Mouse (Mus musculus) liver, adult 2 months (tissue): ENCODE results near the gene Ireb2.

Source experiments
- CTCF ChIP-seq: fragments of 200-500 bp; IDR thresholded peaks from 2 replicates; pipeline ENCODE4 v1.5.1; 2011; ENCODE audit warnings: low read depth, low read length, control low read depth
- POLR2A ChIP-seq: fragments of 200-500 bp; IDR thresholded peaks from 2 replicates; pipeline ENCODE4 v1.6.1; 2011; ENCODE audit warnings: low read length, control low read depth; ENCODE audit not compliant: insufficient read depth; ENCODE audit errors: extremely low read depth

- TF ChIP-seq CTCF, result no peak
- TF ChIP-seq POLR2A, result no peak
These were observed 67.2 kb downstream of the Ireb2 start for GRCm38 (mm10) chr9:54930741-54931140.
